Mouse (Mus musculus): ENCODE data around the gene Guca2a.
A peak's percentile ranks its signal among the peaks of the same experiment; 100 is the strongest.
"Not testable (repeated sequence)": the region's sequence is repeated elsewhere in the genome, so short reads cannot be mapped to it uniquely, and the experiment has no call there.

The Guca2a gene

GRCm38 (mm10) chr4:119637176-119637845, at the start of gene Guca2a:
TSS of gene Guca2a (plus strand) at chr4:119637704.
- no peak for DNase-seq (ENCODE audit: low read depth, low spot score)

DNA sequence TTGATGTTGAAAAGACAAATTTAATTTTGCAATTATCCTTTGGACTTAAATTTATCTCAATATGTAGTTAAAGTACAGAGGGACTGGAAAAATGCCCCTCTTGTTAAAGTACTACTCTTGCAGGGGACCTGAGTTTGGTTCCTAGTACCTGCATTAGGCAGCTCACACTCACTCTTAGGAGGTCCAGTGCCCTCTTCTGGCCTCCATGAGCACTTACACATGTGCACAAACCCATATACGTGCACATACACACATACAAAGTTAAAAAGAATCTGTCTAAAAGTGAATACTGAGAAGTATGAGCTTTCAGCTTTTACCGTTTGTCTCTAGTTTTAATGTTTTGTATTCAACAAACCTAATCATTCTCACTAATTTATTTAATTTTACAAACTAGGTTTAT, 49.5 kb upstream of the Guca2a start:
- DNase-seq (ENCODE audit: low read depth, low spot score), result no peak

DNA sequence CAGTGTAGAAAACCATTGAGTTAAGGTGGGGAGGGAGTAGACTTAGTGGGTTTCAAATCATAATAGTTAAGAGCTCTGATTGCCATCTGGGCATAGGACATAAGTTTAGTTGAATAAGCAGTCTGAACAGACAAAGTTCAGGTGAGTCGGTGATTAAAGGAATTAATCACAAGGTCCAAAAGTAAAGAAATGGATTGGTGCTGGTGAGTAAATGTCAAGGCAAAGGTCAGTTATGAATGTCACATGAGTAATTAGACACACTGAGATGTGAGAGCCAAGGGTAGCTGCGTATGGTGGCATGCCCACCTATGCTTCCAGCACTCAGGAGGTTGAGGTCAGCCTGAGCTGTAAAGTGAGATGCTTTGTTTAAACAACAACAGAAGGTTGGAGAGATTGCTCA, 48.1 kb upstream of the Guca2a start:
- no peak for DNase-seq (ENCODE audit: low read depth, low spot score)

DNA sequence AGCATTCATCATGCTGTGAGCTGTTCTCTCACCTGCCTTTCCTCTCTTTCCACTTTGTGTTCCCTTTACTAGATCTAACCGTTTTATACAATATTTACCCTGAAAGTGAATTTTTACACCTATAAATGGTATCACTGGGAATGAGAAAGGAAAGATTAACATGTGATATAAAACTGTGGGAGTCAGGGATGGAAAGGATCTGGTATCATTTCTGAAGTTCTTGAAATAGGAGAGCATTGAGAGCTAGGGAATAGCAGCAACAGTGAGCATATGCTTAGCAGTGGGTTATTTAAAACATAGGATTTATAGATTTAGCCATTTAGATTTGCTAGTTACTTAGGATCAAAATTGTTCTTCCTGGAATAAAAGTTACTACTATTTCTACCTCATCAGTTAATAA, 47.5 kb upstream of the Guca2a start:
- DNase-seq (ENCODE audit: low read depth, low spot score), result no peak

- no peak for DNase-seq (ENCODE audit: low read depth, low spot score)
These were observed 45.0 kb upstream of the Guca2a start for GRCm38 (mm10) chr4:119592479-119592878.

DNA sequence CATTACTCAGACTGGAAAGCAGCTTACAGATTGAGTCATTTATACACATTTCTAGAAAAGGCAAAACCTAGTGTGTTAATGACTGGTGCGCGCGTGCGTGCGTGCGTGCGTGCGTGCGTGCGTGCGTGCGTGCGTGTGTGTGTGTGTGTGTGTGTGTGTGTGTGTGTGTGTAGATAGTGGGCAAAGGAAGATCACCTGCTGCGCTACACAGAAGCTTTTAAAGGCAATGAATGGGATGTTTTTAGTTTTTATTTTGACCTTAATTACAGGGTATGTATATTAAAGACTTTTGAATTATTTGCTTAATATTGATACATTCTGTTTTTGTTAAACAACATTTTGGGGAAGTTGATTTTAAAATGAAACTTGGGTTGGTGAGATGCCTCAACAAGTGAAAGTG, 43.2 kb upstream of the Guca2a start:
- DNase-seq (ENCODE audit: low read depth, low spot score), result no peak

DNA sequence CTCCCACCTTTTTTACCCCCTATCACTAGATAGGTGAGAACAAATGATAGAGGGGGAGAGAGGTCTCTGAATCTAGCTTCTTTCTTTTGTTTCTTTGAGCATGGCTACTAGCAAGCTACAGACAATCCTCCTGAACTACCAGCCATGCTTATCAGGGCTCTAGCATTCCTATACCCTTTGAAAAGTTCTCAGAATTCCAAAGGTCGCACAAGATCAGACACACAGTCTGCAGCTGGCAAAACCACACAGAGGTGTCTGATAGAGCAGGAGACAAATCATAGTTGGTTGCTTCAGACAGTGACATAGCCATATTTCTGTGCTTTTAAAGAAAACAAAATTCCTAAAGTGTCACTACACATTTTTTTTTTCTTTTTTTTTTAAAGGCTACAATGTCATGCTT, 37.9 kb upstream of the Guca2a start:
- DNase-seq (ENCODE audit: low read depth, low spot score), result peak; percentile 6

GRCm38 (mm10) chr4:119609488-119609887, 28.0 kb upstream of the Guca2a start:
- DNase-seq (ENCODE audit: low read depth, low spot score), result no peak

GRCm38 (mm10) chr4:119614078-119614477, 23.4 kb upstream of the Guca2a start:
- DNase-seq (ENCODE audit: low read depth, low spot score), result no peak

DNA sequence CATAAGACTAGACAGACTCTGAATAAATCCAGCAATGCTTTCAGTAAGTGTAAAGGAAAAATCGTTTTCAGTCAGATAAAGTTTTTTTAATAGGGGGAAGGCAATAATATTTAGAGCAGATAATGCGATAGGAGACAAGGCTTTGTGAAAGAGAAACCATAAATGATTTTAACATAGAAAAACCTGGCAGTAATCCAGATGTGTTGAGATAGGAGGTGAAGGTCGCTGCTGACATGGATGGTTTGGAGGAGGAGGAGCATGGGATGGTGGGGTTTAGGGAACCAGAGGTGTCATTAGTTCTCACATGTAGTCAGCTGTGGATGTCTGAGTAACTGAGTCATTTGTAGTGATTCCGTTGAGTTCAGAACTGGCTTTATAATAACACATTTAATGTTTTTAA, 22.8 kb upstream of the Guca2a start:
- DNase-seq (ENCODE audit: low read depth, low spot score), result no peak

GRCm38 (mm10) chr4:119626081-119626645, 11.3 kb upstream of the Guca2a start:
- no peak for DNase-seq (ENCODE audit: low read depth, low spot score)

DNA sequence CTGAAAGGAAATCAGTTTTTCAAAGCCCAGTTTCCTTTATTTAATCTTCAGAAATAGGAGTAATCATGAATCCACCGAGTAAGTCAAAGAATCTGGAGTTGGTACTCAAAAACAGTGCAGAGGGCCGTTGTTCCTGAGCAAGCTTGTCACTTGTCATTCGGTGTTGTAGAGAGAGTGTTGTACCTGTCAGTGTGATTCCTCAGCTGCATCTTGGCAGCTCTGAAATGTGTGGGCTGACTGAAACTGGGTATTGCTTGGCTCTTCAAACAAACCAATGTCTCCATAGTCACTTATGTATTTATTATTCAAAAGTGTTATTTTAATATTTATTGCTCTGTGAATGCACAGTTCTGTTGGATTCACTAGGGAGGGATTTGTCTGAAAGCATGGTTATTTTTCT, 10.6 kb upstream of the Guca2a start:
- no peak for DNase-seq (ENCODE audit: low read depth, low spot score)

GRCm38 (mm10) chr4:119627317-119627716, 10.2 kb upstream of the Guca2a start:
- DNase-seq (ENCODE audit: low read depth, low spot score), result no peak

DNA sequence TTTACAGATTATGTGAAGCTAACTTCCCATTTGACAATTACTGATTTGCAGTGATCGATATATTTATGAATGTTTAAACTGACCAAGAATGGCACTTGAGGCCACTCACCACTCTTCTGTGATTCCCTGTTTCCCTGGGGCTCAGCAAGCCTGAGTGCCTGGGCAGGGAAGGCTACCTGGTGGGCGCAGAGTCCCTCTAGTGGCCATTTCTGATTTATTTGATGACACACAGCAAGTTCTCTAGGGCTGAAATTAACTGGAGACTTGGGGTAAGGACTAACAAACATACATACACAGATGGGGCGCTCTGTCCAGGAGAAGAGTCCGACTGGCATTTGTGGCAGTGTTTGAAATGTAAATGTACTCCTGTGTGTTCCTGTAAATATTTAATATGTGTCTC, 9.1 kb upstream of the Guca2a start:
- not testable (repeated sequence) for DNase-seq (ENCODE audit: low read depth, low spot score)

- peak; percentile 45 for DNase-seq (ENCODE audit: low read depth, low spot score)
These were observed 6.2 kb upstream of the Guca2a start for GRCm38 (mm10) chr4:119631115-119631919.

DNA sequence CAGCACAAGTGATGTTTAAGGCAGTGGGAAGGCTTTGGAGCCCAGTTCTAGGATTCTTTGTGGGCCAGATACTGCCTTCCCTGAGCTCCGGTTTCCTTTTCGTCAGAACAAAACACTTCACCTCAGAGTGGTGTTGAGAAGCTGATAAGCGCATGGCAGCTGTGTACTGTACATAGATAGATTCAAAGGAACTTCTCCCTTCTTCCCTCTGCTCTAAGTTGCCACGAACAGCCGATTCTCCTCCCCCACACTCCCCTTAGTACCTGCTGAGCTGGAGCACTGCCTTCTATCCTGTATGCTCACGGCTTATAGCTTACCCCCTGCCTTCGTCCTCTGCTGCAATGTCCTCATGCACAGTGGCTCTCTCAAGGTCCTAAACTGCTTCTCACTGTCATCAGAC, 4.8 kb upstream of the Guca2a start:
- DNase-seq (ENCODE audit: low read depth, low spot score), result no peak

DNA sequence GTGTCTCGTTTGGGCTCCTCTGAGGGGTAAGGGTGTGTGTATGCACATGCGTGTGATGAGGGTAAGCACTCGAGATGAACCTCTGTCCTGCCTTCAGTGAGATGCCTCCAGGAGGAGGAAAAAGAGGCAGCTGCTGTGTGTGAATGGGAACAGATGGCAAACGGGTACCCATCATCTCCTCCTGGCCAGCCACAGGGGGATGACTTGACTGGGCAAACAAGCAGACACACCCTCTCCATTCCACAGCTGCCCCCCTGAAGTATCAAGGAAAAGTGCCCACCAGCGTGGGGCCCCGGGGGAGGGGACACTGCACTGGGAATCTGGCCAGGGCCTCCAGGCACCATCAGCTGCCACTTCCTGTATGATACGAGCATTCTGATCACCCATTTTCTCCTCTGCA, 4.2 kb upstream of the Guca2a start:
- no peak for DNase-seq (ENCODE audit: low read depth, low spot score)

GRCm38 (mm10) chr4:119633948-119634347, 3.6 kb upstream of the Guca2a start:
- no peak for DNase-seq (ENCODE audit: low read depth, low spot score)

DNA sequence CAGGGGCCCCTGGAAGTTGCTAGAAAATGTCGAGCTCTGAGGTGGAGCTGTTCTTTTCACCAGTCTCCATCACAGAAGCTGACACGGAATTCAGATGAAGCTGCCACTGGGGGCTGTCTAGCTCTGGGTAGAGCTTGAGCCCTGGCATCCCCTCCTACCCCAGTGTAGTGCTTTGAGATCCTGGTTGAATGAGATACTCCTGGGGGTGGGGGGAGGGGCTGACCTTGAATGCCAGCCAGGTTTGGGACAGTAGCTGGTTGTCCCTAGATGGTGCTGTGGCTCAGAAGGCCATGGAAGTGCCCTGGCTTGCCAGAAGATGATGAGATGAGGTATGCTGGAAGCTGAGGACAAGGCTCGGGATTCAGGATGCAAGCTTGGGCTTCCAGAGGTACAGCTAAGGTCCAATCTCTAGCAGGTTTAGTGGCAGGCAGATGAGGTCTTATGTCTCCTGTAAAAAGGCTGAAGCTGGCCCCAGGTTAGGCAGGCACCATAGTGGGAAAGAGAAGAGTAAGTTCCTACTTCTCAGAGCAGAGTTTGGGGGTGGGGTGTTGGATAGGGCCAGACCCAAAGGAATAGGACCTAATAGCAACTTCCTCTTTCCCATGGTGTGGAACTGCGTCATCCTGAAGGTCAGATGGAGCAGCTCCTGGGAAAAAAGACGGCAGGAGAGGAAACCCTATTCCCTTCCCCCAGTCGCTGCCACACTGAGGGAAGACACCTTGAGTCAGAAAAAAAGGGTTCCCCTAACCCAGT, 2.4 kb upstream of the Guca2a start:
- DNase-seq (ENCODE audit: low read depth, low spot score), result no peak

GRCm38 (mm10) chr4:119635686-119636085, 1.8 kb upstream of the Guca2a start:
- no peak for DNase-seq (ENCODE audit: low read depth, low spot score)

GRCm38 (mm10) chr4:119636731-119637130, 773 bp upstream of the Guca2a start:
- no peak for DNase-seq (ENCODE audit: low read depth, low spot score)

DNA sequence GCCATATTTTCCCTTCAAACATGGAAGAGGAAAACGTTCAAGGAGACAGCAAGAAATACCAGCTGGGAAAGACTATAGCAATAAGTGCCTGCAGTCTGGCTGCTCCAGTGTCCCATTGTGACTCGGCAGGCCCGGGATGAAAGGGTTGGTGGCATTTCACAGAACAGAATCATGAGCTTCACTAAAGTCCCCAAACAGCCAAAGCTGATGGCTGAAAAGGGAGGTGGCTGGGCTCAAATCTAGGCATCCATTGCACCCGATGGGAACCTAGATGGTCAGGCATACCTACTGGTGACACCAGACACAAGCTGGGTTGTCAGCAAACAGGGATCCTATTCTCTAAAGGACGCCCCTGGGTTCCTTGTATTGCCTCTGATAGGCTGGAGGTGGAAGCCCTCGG, 442 bp downstream of the Guca2a start:
- no peak for DNase-seq (ENCODE audit: low read depth, low spot score)

Data from mesoderm, embryonic 11.5 days (tissue).